Mouse (Mus musculus) stomach, postnatal 0 days (tissue): ENCODE data around the gene Erf. TPM values are rescaled to one million over a fixed set of nuclear protein-coding genes. Genes with fewer than 3 reads are reported as not detected.

ENCODE experiments used
- ATAC-seq: fragments of 200-750 bp; cut with Nextera tagmentation; 2 replicates; pipeline ENCODE4 v1.8.0; 2017; ENCODE audit not compliant: low FRiP score, low TSS enrichment
- DNase-seq: peaks from one replicate; pipeline ENCODE4 v3.0.0-alpha.2; 2016; ENCODE audit warnings: low spot score
- H3K27ac ChIP-seq: fragments of 300-500 bp; sonication (generic); replicated peaks from 2 replicates; pipeline ENCODE4 v1.5.1; 2014; ENCODE audit warnings: mild to moderate bottlenecking, control low read depth
- H3K27me3 ChIP-seq: fragments of 300-500 bp; sonication (generic); 2 replicates; pipeline ENCODE4 v1.6.1; 2014; ENCODE audit warnings: low read length; ENCODE audit not compliant: control insufficient read depth, insufficient read depth
- H3K36me3 ChIP-seq: fragments of 300-500 bp; sonication (generic); 2 replicates; pipeline ENCODE4 v1.6.1; 2014; ENCODE audit warnings: low read length, mixed read lengths; ENCODE audit not compliant: control insufficient read depth, insufficient read depth
- H3K4me1 ChIP-seq: fragments of 300-500 bp; sonication (generic); replicated peaks from 2 replicates; pipeline ENCODE4 v1.6.1; 2014; ENCODE audit warnings: antibody characterized with exemption; ENCODE audit not compliant: control insufficient read depth, insufficient read depth
- H3K4me2 ChIP-seq: fragments of 300-500 bp; sonication (generic); replicated peaks from 2 replicates; pipeline ENCODE4 v1.6.1; 2014; ENCODE audit warnings: low read depth, mild to moderate bottlenecking, control low read depth, moderate library complexity
- H3K4me3 ChIP-seq: fragments of 300-500 bp; sonication (generic); 2 replicates; pipeline ENCODE4 v1.5.1; 2014; ENCODE audit warnings: low read depth, low read length, control low read depth
- H3K9ac ChIP-seq: fragments of 300-500 bp; sonication (generic); 2 replicates; pipeline ENCODE4 v1.6.1; 2014; ENCODE audit warnings: mild to moderate bottlenecking, low read length, control low read depth, mixed read lengths
- H3K9me3 ChIP-seq: fragments of 300-500 bp; sonication (generic); 2 replicates; pipeline ENCODE4 v1.6.1; 2016; ENCODE audit warnings: low read length; ENCODE audit not compliant: control insufficient read depth
- CTCF ChIP-seq: IDR thresholded peaks from 2 replicates; pipeline ENCODE4 v1.5.1; 2016; ENCODE audit warnings: antibody characterized with exemption, low read depth, mild to moderate bottlenecking, moderate library complexity
- EP300 ChIP-seq: optimal IDR thresholded peaks from 2 replicates; pipeline ENCODE3; 2016; ENCODE audit warnings: antibody characterized with exemption
- WGBS: fragments of 180-500 bp; shearing (Covaris S2); extraction: QIAGEN DNeasy Blood & Tissue Kit; methylation state at CpG from one replicate; pipeline ENCODE4 v1.1.7; 2014; 5-methylcytosine and 5-hydroxymethylcytosine counted together
- polyA plus RNA-seq: library from polyadenylated mRNA; unstranded; fragments of >200 nt; fragmentation: Nextera tagmentation; extraction: Ambion mirVana; gene quantifications from 2 replicates; pipeline ENCODE4 v1.2.1, GENCODE M21; 2015

Erf gene
- polyA plus RNA-seq, 1 experiment from 2014 or later = 8.1 TPM

DNA sequence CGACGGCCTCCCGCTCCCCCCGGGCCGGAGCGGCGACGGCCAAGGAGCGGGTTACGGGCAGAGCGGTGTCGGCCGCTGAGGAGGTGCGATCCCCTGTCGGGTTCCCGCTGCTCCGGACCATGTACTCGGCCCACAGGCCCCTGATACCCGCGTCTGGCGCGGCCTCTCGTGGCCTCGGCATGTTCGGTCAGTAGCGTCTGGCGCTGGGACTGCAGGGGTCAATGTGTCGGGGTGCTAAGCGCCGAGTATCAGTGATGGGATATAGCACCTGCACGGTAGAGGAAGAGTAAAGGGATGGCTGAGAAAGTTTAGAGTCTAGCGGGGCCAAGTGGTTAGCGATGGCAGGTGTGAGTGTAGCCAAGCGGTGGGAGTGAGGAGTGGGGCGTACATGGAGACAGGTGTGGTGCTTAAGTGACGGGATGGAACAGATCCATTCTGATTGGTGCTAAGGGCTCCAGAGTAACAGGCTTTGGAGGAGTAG is 32.2 kb upstream of the Erf start:
- WGBS = under 1% methylated on average over 33 of the region's 36 CpGs
- Histone ChIP-seq H3K27ac (peak overlapping the region; percentile 95), H3K4me1 (peaks cover 22% of the 10 kb centered on the region), H3K9ac (peak overlapping the region; percentile 76), H3K4me3 (peak overlapping the region; percentile 71), H3K36me3 (peaks cover 28% of the 10 kb centered on the region), H3K27me3 (no peaks in the 10 kb centered on the region), H3K4me2 (peak overlapping the region; percentile 88), H3K9me3 (no peaks in the 10 kb centered on the region)
- TF ChIP-seq CTCF = peak; percentile 42
- TF ChIP-seq EP300 = no peak
- DNase-seq = peak; percentile 61
- ATAC-seq = no peak

DNA sequence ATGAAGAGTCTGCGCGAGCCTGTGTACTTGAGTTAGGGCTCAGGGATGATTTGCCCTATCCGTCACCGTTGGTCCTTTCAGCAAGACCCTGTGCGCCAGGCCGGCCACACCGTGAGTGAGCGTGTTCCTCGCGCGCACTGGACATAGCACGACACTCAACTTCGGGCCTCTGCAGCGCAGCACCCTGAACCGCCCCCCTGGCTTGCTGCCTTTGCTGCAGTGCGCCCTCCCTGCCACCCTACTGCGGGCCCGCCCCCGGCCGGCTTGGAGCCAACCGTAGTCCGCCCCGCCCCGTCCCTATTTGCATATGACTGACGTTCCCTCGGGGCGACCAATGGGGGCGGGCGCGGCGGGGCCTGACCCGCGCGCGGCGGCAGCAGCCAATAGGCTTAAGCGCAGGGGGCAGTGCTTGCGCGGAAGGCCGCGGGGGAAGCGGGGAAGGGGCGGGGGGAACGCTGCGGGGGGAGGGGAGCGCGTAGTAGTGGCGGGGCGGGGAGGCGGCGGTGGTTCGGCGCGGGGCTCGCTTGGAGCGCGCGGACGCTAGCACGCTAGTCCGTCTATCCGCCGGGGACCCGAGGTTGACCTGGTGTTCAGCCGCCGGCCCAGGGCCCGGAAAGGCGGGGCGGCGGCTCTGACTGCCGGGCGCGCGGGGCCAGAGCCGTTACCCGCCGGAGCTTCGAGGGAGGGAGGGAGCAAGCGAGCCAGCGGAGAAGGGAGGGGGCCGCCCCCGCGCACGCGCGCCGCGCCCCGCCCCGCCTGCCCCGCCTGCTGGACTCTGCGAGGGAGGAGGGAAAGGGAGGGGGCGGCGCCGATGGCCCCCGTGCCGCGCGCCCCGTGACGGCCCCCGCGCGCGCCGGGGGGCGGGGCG is 31.4 kb upstream of the Erf start:
- ATAC-seq (peak; percentile 84), DNase-seq (peak; percentile 99)
- Histone ChIP-seq H3K36me3 (peaks cover 21% of the 10 kb centered on the region), H3K4me3 (peak overlapping the region; percentile 71), H3K9me3 (no peaks in the 10 kb centered on the region), H3K4me1 (peaks cover 22% of the 10 kb centered on the region), H3K4me2 (peak overlapping the region; percentile 88), H3K27ac (peak overlapping the region; percentile 98), H3K27me3 (no peaks in the 10 kb centered on the region), H3K9ac (peak overlapping the region; percentile 76)
- TF ChIP-seq EP300 = no peak
- TF ChIP-seq CTCF = peak; percentile 21
- under 1% methylated on average over 55 of the region's 108 CpGs for WGBS

DNA sequence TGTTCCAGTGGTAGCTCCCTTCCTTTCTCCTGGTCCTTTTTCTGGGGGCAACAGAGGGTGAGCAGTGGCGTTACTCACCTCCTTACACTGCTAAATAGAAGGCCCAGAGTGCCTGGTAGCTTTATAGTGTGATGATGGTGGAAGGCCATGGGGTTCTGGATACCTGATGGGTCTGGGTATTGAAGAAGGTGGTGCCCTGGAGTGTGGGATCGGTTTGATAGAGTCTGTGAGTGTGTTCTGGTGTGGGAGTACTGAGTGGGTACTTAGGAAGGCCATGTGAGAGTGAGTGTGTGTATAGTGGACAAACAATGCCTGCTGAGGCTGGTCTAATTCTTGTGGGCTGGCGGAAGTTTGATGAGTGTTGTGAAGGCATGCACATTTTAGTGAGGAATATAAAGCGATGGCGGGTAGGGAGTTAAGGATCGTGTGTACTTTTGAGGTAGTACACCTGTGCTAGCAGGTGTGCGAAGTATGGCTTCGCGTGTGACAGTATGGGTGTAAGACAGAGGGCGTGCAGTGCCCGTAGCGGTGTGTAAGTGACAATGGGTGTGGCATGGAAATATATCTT is 30.7 kb upstream of the Erf start:
- Histone ChIP-seq H3K9me3 (no peaks in the 10 kb centered on the region), H3K27me3 (no peaks in the 10 kb centered on the region), H3K36me3 (peaks cover 14% of the 10 kb centered on the region), H3K9ac (peak overlapping the region; percentile 38; the same call in 1 of the 2 replicates), H3K4me2 (peak overlapping the region; percentile 88), H3K27ac (peak overlapping the region; percentile 98), H3K4me3 (peak overlapping the region; percentile 71), H3K4me1 (peaks cover 22% of the 10 kb centered on the region)
- DNase-seq (no peak), ATAC-seq (peak; percentile 3; the same call in 1 of the 2 replicates)
- TF ChIP-seq EP300 (no peak), CTCF (no peak)
- WGBS = 7% methylated on average over 12 of the region's 12 CpGs

DNA sequence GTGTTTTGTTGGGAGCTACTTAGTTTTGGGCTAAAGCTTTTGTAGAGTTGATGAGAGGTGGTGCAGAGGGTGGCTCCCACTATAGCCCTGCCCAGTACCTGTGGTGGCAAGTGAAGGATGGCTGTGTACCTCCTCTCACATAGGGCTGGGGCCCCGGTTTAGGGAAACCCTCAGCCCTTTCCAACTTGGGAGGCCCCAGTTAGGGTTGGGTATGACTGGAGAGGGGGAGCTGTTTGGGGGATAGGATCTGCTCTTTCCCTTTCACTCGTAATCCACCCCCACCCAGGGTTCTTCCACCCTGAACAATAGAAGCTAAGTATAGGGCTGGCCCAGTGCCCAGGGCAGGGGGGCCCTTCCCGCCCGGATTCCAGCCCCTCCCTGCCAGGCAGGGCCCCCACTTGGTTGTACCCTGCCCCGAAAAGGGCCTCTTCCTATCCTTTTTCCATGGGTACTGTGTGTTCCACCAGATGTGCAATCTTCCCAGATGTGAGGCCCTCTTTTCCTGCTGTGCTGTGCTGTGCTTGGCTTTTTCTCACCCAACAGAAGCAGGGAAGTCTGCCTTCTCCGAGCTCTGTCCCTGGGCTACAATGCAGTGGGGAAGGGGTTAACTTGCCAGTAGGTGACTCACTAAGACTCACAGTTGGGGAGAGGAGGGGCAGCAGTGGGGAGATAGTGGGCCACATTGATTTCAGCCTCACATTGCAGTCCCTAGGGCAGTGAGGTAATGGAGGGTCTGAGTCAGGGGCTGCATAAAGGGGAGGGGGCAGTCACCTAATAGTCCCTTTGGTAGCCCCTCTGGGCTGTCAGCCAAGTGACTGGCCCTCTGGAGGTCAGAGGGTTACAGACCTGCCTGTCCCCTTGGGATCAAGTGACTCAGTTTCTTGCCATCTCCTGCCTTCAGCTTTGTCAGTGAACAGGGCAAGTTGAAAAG is 29.6 kb upstream of the Erf start:
- no peaks in the 10 kb centered on the region for H3K27me3 ChIP-seq
- H3K27ac ChIP-seq = peak overlapping the region; percentile 98
- ATAC-seq (peak; percentile 12; the same call in 1 of the 2 replicates), DNase-seq (peak; percentile 68)
- peak overlapping the region; percentile 88 for H3K4me2 ChIP-seq
- peak overlapping the region; percentile 58 for H3K4me3 ChIP-seq
- peaks cover 5% of the 10 kb centered on the region; the same call in 1 of the 2 replicates for H3K36me3 ChIP-seq
- peak overlapping the region; percentile 76 for H3K9ac ChIP-seq
- no peaks in the 10 kb centered on the region for H3K9me3 ChIP-seq
- TF ChIP-seq CTCF (peak; percentile 8; the same call in 1 of the 2 replicates), EP300 (no peak)
- WGBS = under 1% methylated on average over 6 of the region's 6 CpGs
- H3K4me1 ChIP-seq = peaks cover 22% of the 10 kb centered on the region

DNA sequence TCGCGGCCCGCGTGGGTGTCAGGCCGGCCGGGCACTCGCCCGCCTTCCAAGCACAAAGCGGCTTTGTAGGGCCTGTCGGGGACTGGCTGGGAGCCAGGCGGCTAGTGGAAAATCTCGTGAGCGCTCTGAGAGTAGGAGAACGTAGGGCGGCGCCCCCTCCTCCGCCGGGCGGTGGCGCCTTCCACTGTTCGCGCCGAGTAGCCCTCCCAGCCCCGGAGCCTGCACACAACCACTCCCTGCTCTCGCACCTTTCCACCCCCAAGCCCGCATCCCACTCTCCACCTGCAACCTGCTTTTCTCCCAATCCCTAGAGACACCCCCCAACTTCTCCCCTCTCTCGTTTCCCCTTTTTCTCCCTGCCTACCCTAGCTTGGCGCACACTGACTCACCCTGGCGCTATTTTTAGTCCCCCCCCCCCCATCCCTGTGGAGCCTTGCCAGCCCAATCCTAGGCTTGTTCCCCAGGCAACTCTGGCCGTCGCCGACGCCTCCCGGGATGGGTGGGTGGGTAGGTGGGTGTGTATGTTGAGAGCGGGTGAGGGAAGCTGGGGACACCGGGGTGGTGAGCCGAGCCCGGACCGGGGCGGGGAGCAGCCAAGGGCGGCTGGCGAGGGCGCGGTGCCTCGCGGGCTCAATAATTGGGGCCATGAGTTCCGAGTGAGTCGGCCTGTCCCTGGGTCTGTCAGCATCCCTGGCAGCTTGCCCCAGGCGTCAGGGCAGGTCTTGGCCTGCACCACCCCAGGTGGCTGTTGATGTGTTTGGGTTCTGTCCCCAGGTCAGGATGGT is 28.7 kb upstream of the Erf start:
- H3K27ac ChIP-seq = peak overlapping the region; percentile 98
- peak overlapping the region; percentile 88 for H3K4me2 ChIP-seq
- H3K4me1 ChIP-seq = peaks cover 21% of the 10 kb centered on the region
- TF ChIP-seq EP300 (peak; percentile 68), CTCF (peak; percentile 57)
- peak overlapping the region; percentile 58 for H3K4me3 ChIP-seq
- H3K9ac ChIP-seq = peak overlapping the region; percentile 76
- H3K36me3 ChIP-seq = no peaks in the 10 kb centered on the region
- under 1% methylated on average over 36 of the region's 49 CpGs for WGBS
- H3K27me3 ChIP-seq = no peaks in the 10 kb centered on the region
- no peaks in the 10 kb centered on the region for H3K9me3 ChIP-seq
- ATAC-seq (peak; percentile 41), DNase-seq (peak; percentile 89)
